Mouse (Mus musculus): ENCODE results near the gene Nfatc2. TPM values are rescaled to one million over a fixed set of nuclear protein-coding genes. Genes with fewer than 3 reads are reported as not detected.

Gene Nfatc2
- polyA plus RNA-seq, 1 experiment from 2014 or later: 0.03 TPM

DNA sequence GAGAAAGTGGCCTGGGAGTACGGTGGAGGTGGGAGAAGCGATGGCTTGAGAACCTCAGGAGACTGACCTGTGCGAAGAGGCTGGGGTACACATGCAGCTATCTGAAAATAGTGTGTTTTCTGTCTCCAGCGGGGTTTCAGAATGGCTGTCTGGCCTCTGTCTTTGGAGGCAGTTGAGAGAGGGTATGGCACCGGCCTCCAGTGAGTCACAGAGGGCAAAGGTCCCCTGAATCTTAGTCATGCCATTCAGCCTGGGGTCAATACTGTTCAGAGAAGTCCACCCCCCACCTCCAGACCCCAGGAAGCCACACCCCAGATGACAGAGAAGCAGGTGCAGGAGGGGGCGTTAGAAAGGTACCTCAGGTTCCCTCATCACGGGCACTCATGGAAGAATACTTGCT lies 83.7 kb downstream of the Nfatc2 start:
- H3K27me3 ChIP-seq: no peaks in the 10 kb centered on the region
- POLR2A ChIA-PET: no interaction called here
- ATAC-seq (no peak), DNase-seq (ENCODE audit: low read depth, low spot score) (no peak)
- CTCF ChIA-PET: interaction anchor here (0.9 kb wide), 1 partner anchor 112 kb away, joined by 4 read pairs; no protein-coding TSS in a partner anchor
- no peak for TF ChIP-seq CTCF (IDR thresholded peaks at IDR 0.05)
- in situ Hi-C loops (cut with MboI; ENCODE audit: low pct_unique_long_range_greater_than_20kb): no loop called here

DNA sequence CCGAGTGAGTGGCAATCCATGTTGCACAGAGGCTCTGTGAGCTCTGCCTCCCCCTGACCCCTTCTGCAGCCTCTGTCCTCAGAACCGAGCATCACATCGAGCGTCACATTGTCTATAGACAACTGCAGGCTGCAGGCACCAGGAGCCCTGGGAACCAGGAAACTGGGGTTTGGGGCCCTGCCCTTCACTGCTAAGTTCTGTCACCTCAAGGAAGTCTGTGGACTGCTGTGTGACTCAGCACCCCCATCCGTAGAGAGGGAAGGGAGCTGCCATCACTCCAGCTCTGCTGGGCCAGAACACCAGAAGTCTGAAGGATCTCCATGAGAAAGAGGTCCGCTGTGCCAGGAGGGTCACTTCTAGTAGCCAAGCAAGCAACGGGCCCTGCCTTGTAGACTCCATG lies 84.7 kb downstream of the Nfatc2 start:
- no peak for TF ChIP-seq CTCF (IDR thresholded peaks at IDR 0.05)
- in situ Hi-C loops (cut with MboI; ENCODE audit: low pct_unique_long_range_greater_than_20kb): no loop called here
- DNase-seq (ENCODE audit: low read depth, low spot score) (no peak), ATAC-seq (no peak)
- CTCF ChIA-PET: no interaction called here
- H3K27me3 ChIP-seq: no peaks in the 10 kb centered on the region
- POLR2A ChIA-PET: no interaction called here

DNA sequence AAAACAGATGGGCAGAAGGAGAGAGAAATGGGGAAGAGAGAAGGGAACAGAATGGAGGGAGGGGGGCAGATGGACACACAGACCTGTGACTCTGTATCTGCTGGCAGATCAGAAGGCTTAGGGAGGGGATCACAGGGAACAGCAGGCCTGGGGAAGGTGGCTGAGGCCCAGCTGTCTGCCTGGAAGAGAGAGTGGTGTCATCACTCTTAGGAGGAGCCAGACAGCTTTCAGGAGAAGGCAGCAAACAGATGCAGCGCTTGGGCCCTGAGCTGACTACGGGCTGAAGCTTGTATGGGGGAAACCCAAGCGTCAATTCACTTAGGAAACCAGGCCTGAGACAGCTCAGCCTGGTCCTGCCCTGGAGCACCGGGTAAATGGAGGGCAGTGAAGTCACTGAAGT lies 86.0 kb downstream of the Nfatc2 start:
- ChIA-PET CTCF (interaction anchor here (1.1 kb wide), 1 partner anchor 9 kb away, joined by 3 read pairs; no protein-coding TSS in a partner anchor), POLR2A (no interaction called here)
- in situ Hi-C loops (cut with MboI; ENCODE audit: low pct_unique_long_range_greater_than_20kb): no loop called here
- no peak for TF ChIP-seq CTCF (IDR thresholded peaks at IDR 0.05)
- DNase-seq (ENCODE audit: low read depth, low spot score) (no peak), ATAC-seq (no peak)
- no peaks in the 10 kb centered on the region for H3K27me3 ChIP-seq

DNA sequence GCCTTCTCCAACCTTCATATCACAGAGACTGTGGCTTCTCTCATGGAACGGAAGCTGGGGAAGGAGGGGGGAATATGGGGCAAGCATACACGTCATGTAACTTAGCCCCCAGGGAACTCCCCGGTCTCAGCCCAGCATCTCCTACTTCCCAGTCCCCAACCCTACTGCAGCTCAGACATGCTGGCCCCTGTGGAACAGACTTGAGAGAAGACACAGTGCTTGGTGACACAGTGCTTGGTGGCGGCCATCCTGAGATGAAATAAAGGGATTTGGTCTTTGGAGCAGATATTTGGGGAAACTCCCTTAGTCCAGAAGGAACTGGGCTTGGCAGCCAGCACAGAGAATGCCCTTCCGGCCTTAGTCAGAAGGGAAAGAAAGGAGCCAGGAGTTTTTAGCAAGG lies 87.3 kb downstream of the Nfatc2 start:
- DNase-seq (ENCODE audit: low read depth, low spot score): no peak
- no peaks in the 10 kb centered on the region for H3K27me3 ChIP-seq
- ChIA-PET CTCF (no interaction called here), POLR2A (no interaction called here)
- no peak for TF ChIP-seq CTCF (IDR thresholded peaks at IDR 0.05)
- in situ Hi-C loops (cut with MboI; ENCODE audit: low pct_unique_long_range_greater_than_20kb): no loop called here
- ATAC-seq: no peak

DNA sequence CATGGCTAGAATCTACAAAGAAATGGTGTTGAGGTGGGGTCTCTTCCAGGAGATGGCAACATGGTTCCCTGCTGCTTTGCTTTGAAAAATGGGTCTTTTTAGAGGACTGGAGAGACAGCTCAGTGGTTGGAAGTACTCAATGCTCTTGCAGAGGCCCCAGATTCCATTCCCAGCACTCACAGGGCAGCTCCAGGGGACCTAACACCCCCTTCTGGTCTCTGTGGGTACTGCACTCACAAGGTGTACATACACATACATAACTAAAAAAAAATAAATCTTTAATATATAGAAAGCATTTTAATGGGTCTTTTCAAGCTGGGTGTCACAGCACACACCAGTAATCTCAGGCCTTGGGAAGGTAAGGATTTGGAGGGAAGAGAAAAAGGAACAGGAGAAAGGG lies 89.9 kb downstream of the Nfatc2 start:
- in situ Hi-C loops (cut with MboI; ENCODE audit: low pct_unique_long_range_greater_than_20kb): no loop called here
- POLR2A ChIA-PET: no interaction called here
- CTCF ChIA-PET: no interaction called here
- no peak for ATAC-seq
- TF ChIP-seq CTCF (IDR thresholded peaks at IDR 0.05): no peak
- H3K27me3 ChIP-seq: no peaks in the 10 kb centered on the region
- no peak for DNase-seq (ENCODE audit: low read depth, low spot score)

DNA sequence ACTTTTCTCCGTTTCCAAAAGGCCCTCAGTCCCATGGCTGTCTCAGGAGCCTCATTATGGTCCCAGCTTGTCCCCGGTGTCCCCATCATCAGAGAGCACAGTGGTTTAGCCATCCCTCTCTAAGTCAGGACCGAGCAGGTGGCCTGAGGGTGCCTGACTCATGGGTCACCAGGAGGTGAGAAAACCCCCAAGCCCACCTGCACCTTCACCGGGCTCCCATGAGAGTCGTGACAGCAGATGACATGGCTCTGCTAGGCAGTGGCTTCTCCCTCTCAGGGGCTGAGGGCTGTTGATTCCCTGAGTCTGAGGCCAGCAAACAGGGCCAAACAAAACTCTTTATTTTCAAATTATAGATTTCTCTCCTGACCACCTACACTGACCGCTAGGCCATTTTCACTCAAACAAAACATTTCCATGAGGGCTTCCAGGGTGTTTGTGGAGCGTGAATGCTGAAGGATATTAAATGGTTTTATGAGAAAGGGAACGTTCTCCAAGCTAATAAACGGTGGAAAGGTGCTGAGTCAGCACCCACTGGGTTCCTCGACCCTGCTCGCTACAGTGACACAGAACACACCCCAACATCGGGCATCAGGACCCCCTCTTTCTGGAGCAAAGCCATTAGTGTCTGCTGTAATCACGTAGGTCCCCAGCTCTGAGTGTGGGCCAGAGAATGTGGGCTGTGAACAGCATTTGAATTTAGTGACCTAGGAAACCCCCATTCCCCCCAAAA lies 92.8 kb downstream of the Nfatc2 start:
- no peak for DNase-seq (ENCODE audit: low read depth, low spot score)
- in situ Hi-C loops (cut with MboI; ENCODE audit: low pct_unique_long_range_greater_than_20kb): no loop called here
- no peak for TF ChIP-seq CTCF (IDR thresholded peaks at IDR 0.05)
- H3K27me3 ChIP-seq: no peaks in the 10 kb centered on the region
- ChIA-PET POLR2A (no interaction called here), CTCF (no interaction called here)
- no peak for ATAC-seq

DNA sequence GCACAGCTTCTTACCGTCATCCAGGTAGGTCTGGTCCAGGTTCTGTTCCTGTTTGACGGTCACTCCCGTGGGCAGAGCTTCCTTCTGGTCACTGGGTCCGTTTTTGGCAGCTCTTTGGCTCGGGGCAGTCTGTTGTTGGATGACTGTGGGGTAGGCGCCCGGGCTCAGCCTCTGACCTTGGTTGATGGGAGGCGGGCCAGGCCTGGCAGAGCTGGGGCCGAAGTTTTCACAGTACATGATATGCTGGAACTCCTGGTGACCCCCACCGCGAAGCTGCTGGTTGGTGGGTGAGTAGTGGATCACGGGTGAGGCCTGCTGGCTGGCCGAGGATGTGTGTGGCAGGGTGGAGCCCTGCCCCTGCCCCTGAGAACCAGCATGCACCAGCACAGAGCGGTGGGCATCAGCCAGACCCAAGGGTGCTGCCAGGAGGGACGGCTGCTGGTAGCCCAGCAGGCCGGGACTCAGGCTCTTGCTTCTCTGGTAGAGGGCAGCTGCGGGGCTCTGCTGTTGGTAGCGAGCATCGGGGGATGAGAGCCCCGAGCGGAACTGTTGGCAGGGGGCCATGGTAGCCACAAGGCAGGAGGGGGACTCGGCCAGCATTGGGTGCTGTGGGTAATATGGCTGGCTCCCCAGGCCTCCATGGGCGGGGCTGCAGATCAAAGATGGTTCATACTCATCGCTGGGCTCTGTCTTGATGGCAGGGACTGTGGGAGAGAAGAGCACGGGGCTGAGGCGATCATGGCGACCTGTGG lies 96.8 kb downstream of the Nfatc2 start:
- no peak for DNase-seq (ENCODE audit: low read depth, low spot score)

DNA sequence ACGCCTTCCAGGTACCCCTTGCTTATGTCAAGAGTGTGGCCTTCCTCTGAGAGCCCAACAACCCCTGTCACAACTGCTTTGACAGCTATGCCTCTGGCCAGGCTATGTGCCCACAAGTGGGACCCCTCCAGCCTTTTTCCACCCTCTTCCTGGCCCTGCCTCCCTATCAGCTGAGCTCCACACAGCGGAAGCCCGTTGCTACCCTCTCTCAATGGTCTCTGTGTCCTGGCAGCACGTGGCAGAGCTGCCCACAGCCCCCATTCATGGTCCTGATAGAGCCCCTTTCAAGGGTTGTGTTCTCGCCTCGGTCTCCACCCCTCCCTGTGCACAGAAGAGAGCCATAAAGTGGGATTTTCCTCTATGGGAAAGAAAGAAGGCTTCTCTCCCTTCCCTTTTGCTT lies 97.7 kb downstream of the Nfatc2 start:
- POLR2A ChIA-PET: no interaction called here
- no peak for TF ChIP-seq CTCF (IDR thresholded peaks at IDR 0.05)
- CTCF ChIA-PET: no interaction called here
- no peaks in the 10 kb centered on the region for H3K27me3 ChIP-seq
- in situ Hi-C loops (cut with MboI; ENCODE audit: low pct_unique_long_range_greater_than_20kb): no loop called here
- DNase-seq (ENCODE audit: low read depth, low spot score) (no peak), ATAC-seq (no peak)

More for the DNA sequence above, 96.8 kb downstream of the Nfatc2 start:
- ATAC-seq: no peak
- no peak for TF ChIP-seq CTCF (IDR thresholded peaks at IDR 0.05)
- no peaks in the 10 kb centered on the region for H3K27me3 ChIP-seq
- in situ Hi-C loops (cut with MboI; ENCODE audit: low pct_unique_long_range_greater_than_20kb): no loop called here
- POLR2A ChIA-PET: interaction anchor here (0.6 kb wide), 1 partner anchor 18 kb away, joined by 3 read pairs; no protein-coding TSS in a partner anchor
- CTCF ChIA-PET: no interaction called here

DNA sequence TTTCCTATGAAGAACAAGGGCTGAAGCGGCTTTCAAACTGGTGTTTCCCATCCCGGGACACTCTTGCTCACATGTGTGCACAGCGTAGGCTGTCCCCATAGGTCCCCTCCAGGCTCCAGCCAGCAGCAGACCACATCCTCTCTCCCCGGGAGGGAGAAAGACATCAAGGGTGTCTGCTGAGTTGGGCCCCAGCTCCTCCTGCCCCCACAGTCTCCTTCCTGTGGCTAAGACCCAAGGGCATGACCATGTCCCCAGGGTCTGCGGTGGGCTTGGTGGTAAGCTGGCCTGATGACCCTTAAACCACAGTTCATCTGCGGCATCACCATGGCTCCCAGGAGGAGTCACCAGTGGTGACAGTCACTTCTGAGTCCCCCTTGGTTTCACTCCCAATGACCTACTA lies 100.7 kb downstream of the Nfatc2 start:
- ChIA-PET POLR2A (no interaction called here), CTCF (interaction anchor here (1.4 kb wide), 1 partner anchor 112 kb away, joined by 3 read pairs; no protein-coding TSS in a partner anchor)
- ATAC-seq (no peak), DNase-seq (ENCODE audit: low read depth, low spot score) (no peak)
- TF ChIP-seq CTCF (IDR thresholded peaks at IDR 0.05): no peak
- no peaks in the 10 kb centered on the region for H3K27me3 ChIP-seq
- in situ Hi-C loops (cut with MboI; ENCODE audit: low pct_unique_long_range_greater_than_20kb): no loop called here

DNA sequence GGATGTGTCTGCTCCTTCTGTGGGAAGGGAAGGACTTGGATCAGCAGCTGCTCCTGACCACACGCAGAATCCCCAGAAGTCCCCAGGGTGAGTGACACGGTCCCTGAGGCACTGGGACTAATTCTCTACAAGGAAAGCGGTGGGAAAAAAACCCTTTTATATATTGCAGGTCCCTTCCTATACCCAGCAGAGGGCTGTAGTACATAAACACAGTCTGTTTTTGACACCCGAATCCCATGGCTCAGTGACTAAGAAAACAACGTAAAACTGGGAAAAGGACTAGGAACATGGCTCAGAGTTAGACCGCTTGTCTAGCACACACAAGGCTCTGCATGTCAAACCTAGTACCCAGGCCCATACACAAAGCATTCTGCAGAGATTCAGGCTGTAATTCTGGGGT lies 101.2 kb downstream of the Nfatc2 start:
- no peaks in the 10 kb centered on the region for H3K27me3 ChIP-seq
- DNase-seq (ENCODE audit: low read depth, low spot score): no peak
- in situ Hi-C loops (cut with MboI; ENCODE audit: low pct_unique_long_range_greater_than_20kb): no loop called here
- no peak for ATAC-seq
- ChIA-PET CTCF (no interaction called here), POLR2A (interaction anchor here (0.7 kb wide), 1 partner anchor 12 kb away, joined by 3 read pairs; no protein-coding TSS in a partner anchor)
- TF ChIP-seq CTCF (IDR thresholded peaks at IDR 0.05): no peak

DNA sequence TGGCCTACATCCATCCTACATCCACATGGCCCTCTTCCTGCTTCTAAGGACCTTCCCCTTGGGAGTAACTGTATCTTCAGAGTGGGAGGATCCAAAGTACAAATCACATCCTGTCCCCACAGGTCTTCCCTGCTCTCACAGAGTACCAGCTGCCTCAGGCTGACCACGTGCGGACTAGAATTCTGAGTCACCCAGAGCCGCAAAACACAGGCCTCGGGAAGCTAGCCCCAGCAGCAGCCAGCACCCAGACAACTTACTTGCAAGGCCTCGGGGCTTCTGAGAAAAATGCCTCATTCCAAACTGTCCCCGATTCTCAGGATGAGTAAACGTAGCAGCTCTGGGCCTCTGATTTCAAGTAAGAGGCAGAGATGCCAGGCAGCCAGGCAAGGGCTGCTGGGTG lies 109.7 kb downstream of the Nfatc2 start:
- in situ Hi-C loops (cut with MboI; ENCODE audit: low pct_unique_long_range_greater_than_20kb): no loop called here
- H3K27me3 ChIP-seq: no peaks in the 10 kb centered on the region
- ChIA-PET POLR2A (interaction anchor here (0.7 kb wide), 1 partner anchor 23 kb away, joined by 3 read pairs; no protein-coding TSS in a partner anchor), CTCF (interaction anchor here (0.8 to 1.2 kb wide), 2 partner anchors 33 to 135 kb away, joined by 3 read pairs; no protein-coding TSS in a partner anchor)
- DNase-seq (ENCODE audit: low read depth, low spot score): peak; percentile 83
- no peak for TF ChIP-seq CTCF (IDR thresholded peaks at IDR 0.05)
- peak; percentile 98 for ATAC-seq
